Mouse (Mus musculus): ENCODE data around the gene Grin2a. TPM values are rescaled to one million over a fixed set of nuclear protein-coding genes. Genes with fewer than 3 reads are reported as not detected.
"Not testable (repeated sequence)": the region's sequence is repeated elsewhere in the genome, so short reads cannot be mapped to it uniquely, and the experiment has no call there.

Gene Grin2a
- polyA plus RNA-seq, 2 experiments = 0.64 to 2.0 TPM

DNA sequence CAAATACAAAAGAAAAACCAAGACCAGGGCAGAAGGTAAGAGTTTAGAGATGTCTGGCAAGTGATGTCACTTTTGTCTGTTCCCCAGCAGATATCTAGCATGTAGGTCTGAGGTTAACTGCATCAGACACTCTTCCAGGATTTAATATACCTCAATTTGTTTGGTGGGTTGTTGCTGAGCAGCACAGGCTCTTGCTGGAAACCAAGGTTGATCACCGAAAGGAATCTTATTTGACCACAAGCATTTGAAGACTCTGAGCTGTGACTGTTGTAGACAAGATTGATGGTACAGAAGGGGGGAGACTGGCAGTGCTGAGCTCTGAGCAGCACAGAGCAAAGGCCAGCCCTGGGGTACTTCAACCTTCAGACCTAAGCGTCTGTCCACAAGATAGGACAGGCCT is 378.1 kb downstream of the Grin2a start:
- H3K36me3 ChIP-seq (ENCODE audit: control insufficient read depth, insufficient read depth, low read length) = no peaks in the 10 kb centered on the region
- H3K27me3 ChIP-seq (ENCODE audit: control insufficient read depth, insufficient read depth, low read length) = no peaks in the 10 kb centered on the region
- DNase-seq (ENCODE audit: low spot score) = no peak
- 66% methylated on average over 2 of the region's 2 CpGs for WGBS
- TF ChIP-seq POLR2A (IDR thresholded peaks at IDR 0.05; ENCODE audit: borderline replicate concordance, extremely low read depth, insufficient read depth, insufficient read length) = no peak
- no peaks in the 10 kb centered on the region for H3K4me1 ChIP-seq (ENCODE audit: control insufficient read depth, insufficient read depth, low read length)
- no peak overlapping the region for H3K9ac ChIP-seq (ENCODE audit: low read depth, low read length, severe bottlenecking)
- H3K4me2 ChIP-seq (replicated peaks; ENCODE audit: low read depth, low read length, severe bottlenecking) = no peak overlapping the region
- no peak overlapping the region for H3K27ac ChIP-seq (replicated peaks; ENCODE audit: low read depth, low read length)
- no peaks in the 10 kb centered on the region for H3K9me3 ChIP-seq (ENCODE audit: control insufficient read depth, low read length)
- no peak for ATAC-seq (ENCODE audit: low FRiP score, low read depth)
- H3K4me3 ChIP-seq (replicated peaks; ENCODE audit: low read length) = no peak overlapping the region

DNA sequence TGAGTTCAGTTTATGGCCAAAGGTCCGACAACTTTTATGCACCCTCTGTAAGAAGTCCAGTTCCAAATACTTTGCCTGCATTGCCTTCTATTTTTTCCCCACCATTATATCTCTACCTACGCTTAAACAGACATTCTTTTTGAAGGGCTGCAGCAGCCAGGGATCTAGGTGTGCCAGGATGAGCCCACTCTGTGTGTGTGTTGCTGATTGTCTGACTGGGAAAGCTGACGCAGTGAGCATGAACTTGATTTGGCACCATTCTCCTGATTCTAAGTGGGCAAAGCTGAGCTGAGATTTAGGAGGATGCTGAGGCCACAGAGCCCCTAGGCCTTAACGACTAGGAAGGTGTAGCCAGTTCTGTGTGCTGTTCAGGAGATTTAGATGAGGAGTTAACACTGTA is 378.6 kb downstream of the Grin2a start:
- Histone ChIP-seq H3K9me3 (ENCODE audit: control insufficient read depth, low read length) (no peaks in the 10 kb centered on the region), H3K27ac (replicated peaks; ENCODE audit: low read depth, low read length) (no peak overlapping the region), H3K4me3 (replicated peaks; ENCODE audit: low read length) (no peak overlapping the region), H3K9ac (ENCODE audit: low read depth, low read length, severe bottlenecking) (no peak overlapping the region), H3K4me2 (replicated peaks; ENCODE audit: low read depth, low read length, severe bottlenecking) (no peak overlapping the region), H3K36me3 (ENCODE audit: control insufficient read depth, insufficient read depth, low read length) (no peaks in the 10 kb centered on the region), H3K4me1 (ENCODE audit: control insufficient read depth, insufficient read depth, low read length) (no peaks in the 10 kb centered on the region), H3K27me3 (ENCODE audit: control insufficient read depth, insufficient read depth, low read length) (no peaks in the 10 kb centered on the region)
- ATAC-seq (ENCODE audit: low FRiP score, low read depth) (no peak; the same call in 1 of the 2 replicates), DNase-seq (ENCODE audit: low spot score) (no peak)
- TF ChIP-seq POLR2A (IDR thresholded peaks at IDR 0.05; ENCODE audit: borderline replicate concordance, extremely low read depth, insufficient read depth, insufficient read length) = no peak
- WGBS = 68% methylated on average over 4 of the region's 4 CpGs

DNA sequence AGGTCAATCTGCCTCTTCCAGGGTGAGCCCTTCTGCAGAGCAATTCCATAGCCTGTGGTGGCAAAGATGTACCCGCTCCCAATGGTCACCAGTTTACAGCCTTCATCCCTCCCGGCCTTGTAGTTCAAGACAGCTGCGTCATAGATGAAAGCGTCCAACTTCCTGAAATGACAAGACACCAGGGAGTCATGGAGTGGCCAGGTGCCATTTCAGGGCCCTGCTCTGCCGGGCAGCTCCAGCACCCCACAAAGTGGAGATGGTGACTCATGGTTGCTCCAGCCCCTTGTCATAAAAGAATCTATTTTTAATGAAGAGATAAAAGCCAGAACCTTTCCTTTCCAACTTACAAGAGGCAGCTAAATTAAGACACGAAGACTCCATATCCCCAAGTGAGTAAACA is 382.8 kb downstream of the Grin2a start:
- DNase-seq (ENCODE audit: low spot score); H3K36me3 ChIP-seq (ENCODE audit: control insufficient read depth, insufficient read depth, low read length); H3K4me2 ChIP-seq (replicated peaks; ENCODE audit: low read depth, low read length, severe bottlenecking); H3K9ac ChIP-seq (ENCODE audit: low read depth, low read length, severe bottlenecking); H3K27ac ChIP-seq (replicated peaks; ENCODE audit: low read depth, low read length); H3K4me3 ChIP-seq (replicated peaks; ENCODE audit: low read length); H3K4me1 ChIP-seq (ENCODE audit: control insufficient read depth, insufficient read depth, low read length); ATAC-seq (ENCODE audit: low FRiP score, low read depth); H3K9me3 ChIP-seq (ENCODE audit: control insufficient read depth, low read length); H3K27me3 ChIP-seq (ENCODE audit: control insufficient read depth, insufficient read depth, low read length): not testable (repeated sequence)
- WGBS = 83% methylated on average over 5 of the region's 6 CpGs

DNA sequence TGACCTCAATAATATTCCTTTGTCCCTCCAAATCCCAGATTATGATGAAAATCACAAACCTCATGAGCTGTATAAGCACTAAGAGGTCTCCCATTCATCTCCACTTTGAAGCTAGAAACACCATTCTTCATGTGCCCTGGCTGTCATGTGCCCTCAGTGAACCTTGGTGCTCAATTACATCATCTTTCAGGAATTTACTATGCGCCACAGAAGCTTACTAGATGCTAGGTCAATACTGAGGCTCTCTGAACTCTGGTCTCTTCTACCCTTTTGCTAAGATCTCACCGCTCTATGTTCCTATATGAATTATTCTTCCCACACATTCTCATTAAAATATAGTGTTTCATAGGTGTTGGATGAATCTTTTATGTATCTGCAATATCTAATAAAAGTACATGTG is 387.9 kb downstream of the Grin2a start:
- H3K27ac ChIP-seq (replicated peaks; ENCODE audit: low read depth, low read length) = no peak overlapping the region
- no peaks in the 10 kb centered on the region for H3K27me3 ChIP-seq (ENCODE audit: control insufficient read depth, insufficient read depth, low read length)
- TF ChIP-seq POLR2A (IDR thresholded peaks at IDR 0.05; ENCODE audit: borderline replicate concordance, extremely low read depth, insufficient read depth, insufficient read length) = no peak
- H3K9me3 ChIP-seq (ENCODE audit: control insufficient read depth, low read length) = no peaks in the 10 kb centered on the region
- H3K4me3 ChIP-seq (replicated peaks; ENCODE audit: low read length) = no peak overlapping the region
- H3K4me2 ChIP-seq (replicated peaks; ENCODE audit: low read depth, low read length, severe bottlenecking) = no peak overlapping the region
- WGBS = 82% methylated on average over 2 of the region's 2 CpGs
- DNase-seq (ENCODE audit: low spot score) = no peak
- no peaks in the 10 kb centered on the region for H3K4me1 ChIP-seq (ENCODE audit: control insufficient read depth, insufficient read depth, low read length)
- no peak for ATAC-seq (ENCODE audit: low FRiP score, low read depth)
- H3K9ac ChIP-seq (ENCODE audit: low read depth, low read length, severe bottlenecking) = no peak overlapping the region
- no peaks in the 10 kb centered on the region for H3K36me3 ChIP-seq (ENCODE audit: control insufficient read depth, insufficient read depth, low read length)

DNA sequence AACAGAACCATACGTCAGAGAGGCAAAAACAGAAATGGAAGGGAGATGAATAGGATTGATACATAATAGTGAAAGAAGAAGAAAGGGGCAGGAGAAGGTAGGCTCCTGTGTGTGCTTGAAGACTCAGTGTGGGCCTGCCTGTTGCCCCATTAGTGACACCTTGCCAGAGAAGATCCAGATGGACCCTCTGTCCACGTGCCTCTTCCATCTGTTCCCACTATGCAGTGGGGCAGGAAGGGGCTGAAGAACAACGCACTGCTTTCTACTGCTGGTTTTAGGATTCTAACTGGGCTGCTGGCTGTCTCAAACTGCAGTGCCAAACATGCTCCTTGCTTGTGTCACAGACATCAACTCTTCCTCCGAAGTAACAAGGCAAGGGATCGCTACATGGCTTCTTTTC is 391.4 kb downstream of the Grin2a start:
- no peak for ATAC-seq (ENCODE audit: low FRiP score, low read depth)
- Histone ChIP-seq H3K36me3 (ENCODE audit: control insufficient read depth, insufficient read depth, low read length) (no peaks in the 10 kb centered on the region), H3K27me3 (ENCODE audit: control insufficient read depth, insufficient read depth, low read length) (no peaks in the 10 kb centered on the region), H3K9me3 (ENCODE audit: control insufficient read depth, low read length) (no peaks in the 10 kb centered on the region), H3K4me3 (replicated peaks; ENCODE audit: low read length) (no peak overlapping the region), H3K4me1 (ENCODE audit: control insufficient read depth, insufficient read depth, low read length) (no peaks in the 10 kb centered on the region), H3K9ac (ENCODE audit: low read depth, low read length, severe bottlenecking) (no peak overlapping the region), H3K4me2 (replicated peaks; ENCODE audit: low read depth, low read length, severe bottlenecking) (no peak overlapping the region), H3K27ac (replicated peaks; ENCODE audit: low read depth, low read length) (no peak overlapping the region)
- no peak for TF ChIP-seq POLR2A (IDR thresholded peaks at IDR 0.05; ENCODE audit: borderline replicate concordance, extremely low read depth, insufficient read depth, insufficient read length)
- 83% methylated on average over 5 of the region's 5 CpGs for WGBS
- DNase-seq (ENCODE audit: low spot score) = no peak

DNA sequence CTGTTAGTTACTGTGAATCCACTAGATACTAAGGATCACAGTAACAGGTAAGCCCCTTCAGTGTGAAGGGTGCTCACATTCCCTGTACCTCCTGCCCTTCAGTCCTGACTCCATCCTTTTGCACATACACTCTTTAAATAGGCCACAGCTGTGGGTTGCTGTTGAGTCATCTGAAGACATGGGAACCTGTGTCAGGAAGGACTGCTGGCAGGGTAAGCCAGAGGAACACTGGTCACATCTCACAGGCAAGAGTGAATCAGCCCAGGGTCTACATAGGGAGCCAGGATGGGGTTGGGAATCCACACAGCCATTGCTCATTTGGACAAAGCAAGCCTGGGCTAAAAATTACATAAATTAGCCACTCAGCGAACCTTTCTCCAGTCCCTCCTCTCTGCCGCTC is 392.8 kb downstream of the Grin2a start:
- H3K4me2 ChIP-seq (replicated peaks; ENCODE audit: low read depth, low read length, severe bottlenecking) = no peak overlapping the region
- H3K27ac ChIP-seq (replicated peaks; ENCODE audit: low read depth, low read length) = no peak overlapping the region
- no peak overlapping the region for H3K4me3 ChIP-seq (replicated peaks; ENCODE audit: low read length)
- H3K9ac ChIP-seq (ENCODE audit: low read depth, low read length, severe bottlenecking) = no peak overlapping the region
- no peaks in the 10 kb centered on the region for H3K27me3 ChIP-seq (ENCODE audit: control insufficient read depth, insufficient read depth, low read length)
- H3K4me1 ChIP-seq (ENCODE audit: control insufficient read depth, insufficient read depth, low read length) = no peaks in the 10 kb centered on the region
- no peaks in the 10 kb centered on the region for H3K36me3 ChIP-seq (ENCODE audit: control insufficient read depth, insufficient read depth, low read length)
- no peak for DNase-seq (ENCODE audit: low spot score)
- H3K9me3 ChIP-seq (ENCODE audit: control insufficient read depth, low read length) = no peaks in the 10 kb centered on the region
- 73% methylated on average over 2 of the region's 2 CpGs for WGBS
- no peak for ATAC-seq (ENCODE audit: low FRiP score, low read depth)
- TF ChIP-seq POLR2A (IDR thresholded peaks at IDR 0.05; ENCODE audit: borderline replicate concordance, extremely low read depth, insufficient read depth, insufficient read length) = no peak

Measured in limb, embryonic 14.5 days (tissue).